Mouse (Mus musculus): ENCODE data around the gene Cd207. TPM values are rescaled to one million over a fixed set of nuclear protein-coding genes. Genes with fewer than 3 reads are reported as not detected.

Gene Cd207
- total RNA-seq, 2 experiments from 2014 or later, result not detected

Other genes starting within 250 kb of the Cd207 start
- gene Tet3, start 218.8 kb downstream of the Cd207 start, total RNA-seq (2021), result 100 to 1,000 TPM; 112 to 117 TPM
- 10 to 100 TPM; 31.3 to 34.8 TPM for gene Dguok, start 170.9 kb downstream of the Cd207 start, total RNA-seq (2021)
- under 1 TPM in 1 of 2 experiments, not detected in 1; 0.56 TPM for gene Actg2, start 141.6 kb downstream of the Cd207 start, total RNA-seq (2021)
- 10 to 100 TPM; 48.5 to 51.1 TPM for gene Stambp, start 105.1 kb downstream of the Cd207 start, total RNA-seq (2021)
- gene Clec4f, start 21.7 kb downstream of the Cd207 start, total RNA-seq (2021), result under 1 TPM in 1 of 2 experiments, not detected in 1; 0.14 TPM
- not detected for gene Vax2, start 33.4 kb upstream of the Cd207 start, total RNA-seq (2021)
- 1 to 10 TPM in 1 of 2 experiments, under 1 TPM in 1; 0.68 to 1.0 TPM for gene Atp6v1b1, start 65.1 kb upstream of the Cd207 start, total RNA-seq (2021)
- not detected for gene Ankrd53, start 84.8 kb upstream of the Cd207 start, total RNA-seq (2021)
- 10 to 100 TPM; 51.3 to 58.7 TPM for gene Tex261, start 98.0 kb upstream of the Cd207 start, total RNA-seq (2021)
- gene Nagk, start 117.1 kb upstream of the Cd207 start, total RNA-seq (2021), result 10 to 100 TPM; 76.7 to 83.1 TPM
- 10 to 100 TPM; 58.2 to 70.8 TPM for gene Paip2b, start 153.9 kb upstream of the Cd207 start, total RNA-seq (2021)
- 100 to 1,000 TPM; 148 to 161 TPM for gene Zfp638, start 189.3 kb upstream of the Cd207 start, total RNA-seq (2021)